Mouse (Mus musculus): ENCODE measurements at regions not wholly inside any gene's neighbourhood (a gene's known extent, or its start where the extent isn't known, plus 50 kb on each side); places are given as distances from the start of the nearest gene placed in this dataset.
A peak's percentile ranks its signal among the peaks of the same experiment; 100 is the strongest.

DNA sequence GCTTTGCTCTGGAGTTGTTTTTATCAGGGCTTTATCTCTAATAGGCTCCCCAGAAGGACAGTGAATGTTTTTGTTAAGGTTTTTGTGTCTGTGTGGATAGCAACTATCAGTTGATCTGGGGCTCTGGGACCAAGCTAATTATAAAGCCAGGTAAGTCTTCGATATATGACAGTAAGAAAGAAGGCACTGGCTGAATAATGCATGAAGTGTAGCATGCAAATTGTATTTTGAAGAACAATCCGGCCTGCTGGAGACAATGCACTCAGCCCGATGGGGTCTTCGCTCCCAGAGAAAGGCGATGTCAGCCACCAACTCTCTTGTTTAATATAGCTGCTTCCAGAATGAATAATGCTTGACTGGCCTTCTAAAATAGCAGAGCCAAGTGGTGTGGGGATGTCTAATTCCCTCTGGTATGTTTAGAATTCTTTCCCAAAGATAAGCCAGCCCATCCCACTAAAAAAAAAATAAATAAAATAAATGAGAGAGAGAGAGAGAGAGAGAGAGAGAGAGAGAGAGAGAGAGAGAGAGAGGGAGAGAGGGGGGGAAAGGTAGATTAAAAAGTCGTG, 68.6 kb downstream of the Dad1 start:
- no peak for DNase-seq (ENCODE audit: low spot score in 2 of 2)

DNA sequence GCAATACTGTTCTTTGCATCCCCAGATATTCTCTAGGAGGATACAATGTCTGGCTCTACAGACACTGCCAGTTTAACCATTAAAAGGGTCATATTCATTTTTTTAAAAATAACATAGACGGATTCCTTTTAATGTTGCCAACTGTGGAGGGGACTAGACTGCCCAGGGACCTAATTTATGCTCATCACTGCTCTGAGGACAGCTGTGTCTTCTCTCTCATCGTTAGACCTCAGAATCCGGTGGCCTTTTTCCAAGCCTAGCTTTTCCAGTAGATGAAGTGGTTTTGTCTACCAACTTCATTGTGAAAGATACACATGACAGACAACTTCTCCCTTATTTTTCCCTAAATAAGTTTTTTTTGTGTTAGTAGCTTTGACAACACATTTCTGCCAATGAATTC, 70.0 kb downstream of the Dad1 start:
- no peak for DNase-seq (ENCODE audit: low spot score in 2 of 2)

DNA sequence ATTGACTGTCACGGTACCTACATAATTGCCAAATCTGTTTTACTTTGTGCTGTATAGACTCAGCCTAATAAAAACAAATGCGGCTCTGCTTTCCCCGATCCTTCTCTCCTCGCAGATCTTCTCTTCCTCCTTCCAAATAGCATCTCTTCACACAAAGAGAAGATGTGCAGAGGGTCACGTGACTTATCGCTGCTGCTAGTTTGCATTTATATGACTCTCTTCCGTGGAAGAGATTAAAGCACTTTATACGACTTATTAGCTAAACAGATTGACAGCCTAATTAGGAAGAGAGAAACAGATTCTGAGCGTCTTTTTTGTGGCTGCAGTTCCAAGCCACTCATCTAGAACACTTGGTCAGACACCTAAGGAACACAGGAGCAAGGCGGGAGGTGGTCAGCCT, 71.1 kb downstream of the Dad1 start:
- DNase-seq (ENCODE audit: low spot score in 2 of 2), result no peak

DNA sequence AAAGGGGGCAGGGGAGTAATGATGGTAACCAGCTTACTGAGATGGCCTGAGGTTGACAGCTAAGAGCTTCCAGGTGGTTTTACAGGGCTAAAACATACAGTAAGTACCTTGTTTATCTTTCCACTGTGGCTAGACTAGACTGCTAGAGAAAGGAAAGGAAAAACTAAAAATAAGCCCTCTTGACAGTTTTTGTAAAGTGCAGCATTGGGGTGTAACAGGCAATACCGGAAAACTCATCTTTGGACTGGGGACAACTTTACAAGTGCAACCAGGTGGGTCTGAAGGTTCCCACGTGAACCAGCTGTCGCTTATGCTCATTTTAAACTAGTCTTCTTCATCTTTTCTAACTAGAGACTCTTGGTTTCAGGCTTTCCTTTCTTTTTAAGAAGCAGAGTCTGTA, 72.6 kb downstream of the Dad1 start:
- DNase-seq (ENCODE audit: low spot score in 2 of 2), result no peak

- no peak for DNase-seq (ENCODE audit: low spot score in 2 of 2)
Observed at GRCm38 (mm10) chr14:54180754-54181153, 73.2 kb downstream of the Dad1 start.

- DNase-seq (ENCODE audit: low spot score in 2 of 2), result no peak
Observed at GRCm38 (mm10) chr14:54180271-54180670, 73.6 kb downstream of the Dad1 start.

DNA sequence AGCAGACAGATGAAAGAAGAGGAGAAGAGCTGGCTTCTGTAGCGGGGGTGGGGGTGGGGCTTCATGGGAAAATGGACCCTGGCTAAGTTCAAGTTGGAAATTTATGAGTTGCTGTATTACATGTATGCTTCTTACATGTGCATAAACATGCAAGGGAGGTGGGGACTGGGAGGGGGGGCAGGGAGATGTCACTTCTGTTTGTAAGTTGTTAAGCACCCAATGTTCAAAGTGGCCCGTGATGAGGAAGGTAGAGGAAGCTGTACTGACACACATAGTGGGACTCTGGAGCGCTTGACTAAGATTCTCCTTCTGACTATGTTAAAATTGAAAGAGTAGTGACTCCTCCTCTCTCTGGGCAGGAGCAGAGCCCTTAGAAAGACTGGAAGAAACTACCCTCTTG, 75.0 kb downstream of the Dad1 start:
- DNase-seq (ENCODE audit: low spot score in 2 of 2), result no peak

- DNase-seq (ENCODE audit: low spot score in 2 of 2), result no peak
Observed at GRCm38 (mm10) chr14:54176469-54176868, 77.4 kb downstream of the Dad1 start.

- no peak for DNase-seq (ENCODE audit: low spot score in 2 of 2)
Observed at GRCm38 (mm10) chr14:54175476-54175875, 78.4 kb downstream of the Dad1 start.

DNA sequence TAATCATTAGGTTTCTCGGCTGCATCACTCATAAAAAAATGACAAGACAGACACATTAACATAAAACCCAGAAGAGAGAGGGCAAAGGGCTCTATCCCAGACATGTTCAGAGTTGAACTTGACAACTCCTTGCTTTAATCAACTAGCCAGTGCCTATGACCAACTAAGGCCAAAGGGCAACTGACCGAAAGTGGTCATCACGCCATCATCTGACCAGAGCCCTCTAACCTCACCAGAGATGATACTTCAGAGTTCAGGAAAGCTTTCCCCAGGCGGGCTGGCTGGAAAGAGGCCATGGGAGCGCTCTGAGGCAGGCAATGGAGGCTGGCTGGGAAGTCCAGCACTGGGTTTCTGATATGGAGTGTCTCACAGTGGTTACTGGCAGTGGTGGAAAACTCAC, 80.6 kb downstream of the Dad1 start:
- no peak for DNase-seq (ENCODE audit: low spot score in 2 of 2)

GRCm38 (mm10) chr14:54169254-54169653, 84.7 kb downstream of the Dad1 start:
- DNase-seq (ENCODE audit: low spot score in 2 of 2), result no peak

DNA sequence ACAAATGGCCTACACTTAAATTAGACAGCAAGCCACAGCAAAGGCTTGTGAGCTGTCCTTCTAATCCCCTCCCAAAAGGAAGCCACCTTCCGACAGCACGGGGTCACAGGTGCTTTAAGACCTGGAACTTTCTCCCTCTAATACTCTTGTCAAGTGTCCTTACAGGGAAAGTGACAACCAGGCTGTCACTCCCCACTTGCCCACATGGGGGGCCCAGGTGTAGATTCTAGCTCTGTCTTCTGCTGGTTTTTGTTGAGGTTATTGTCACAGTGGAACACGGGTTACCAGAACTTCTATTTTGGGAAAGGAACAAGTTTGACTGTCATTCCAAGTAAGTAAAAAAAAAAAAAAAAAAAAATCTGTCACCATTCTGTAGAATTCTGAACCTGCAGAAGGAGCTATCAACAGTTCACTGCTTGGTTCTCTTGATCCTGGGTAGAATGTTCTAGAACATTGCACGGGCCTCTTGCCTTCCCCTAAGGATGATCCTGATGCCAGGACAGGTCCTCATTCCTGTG, 85.4 kb downstream of the Dad1 start:
- DNase-seq (ENCODE audit: low spot score in 2 of 2), result no peak

GRCm38 (mm10) chr14:54166057-54166456, 87.8 kb downstream of the Dad1 start:
- no peak for DNase-seq (ENCODE audit: low spot score in 2 of 2)

- DNase-seq (ENCODE audit: low spot score in 2 of 2), result no peak
Observed at GRCm38 (mm10) chr14:54164874-54165273, 89.0 kb downstream of the Dad1 start.

- no peak for DNase-seq (ENCODE audit: low spot score in 2 of 2)
Observed at GRCm38 (mm10) chr14:54161916-54162315, 92.0 kb downstream of the Dad1 start.

DNA sequence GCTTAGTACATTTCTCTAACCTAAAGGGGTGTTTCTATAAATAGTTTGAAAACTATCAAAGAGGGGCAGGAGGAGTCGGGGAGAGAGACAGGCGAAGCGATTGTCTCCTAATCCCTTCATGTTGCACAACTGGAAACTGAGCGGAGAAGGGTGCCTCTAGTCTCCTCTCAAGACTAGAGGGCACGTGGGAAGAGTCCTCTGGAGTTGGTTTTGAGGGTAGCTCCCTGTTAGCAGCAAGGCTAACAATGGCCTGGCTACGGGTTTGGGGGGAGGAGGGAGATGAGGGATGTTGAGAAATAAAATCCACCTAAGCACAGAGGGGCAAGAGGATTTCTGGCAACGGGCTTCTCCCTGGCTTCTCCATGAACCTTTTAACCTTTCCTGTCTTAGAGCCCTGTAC, 92.7 kb downstream of the Dad1 start:
- DNase-seq (ENCODE audit: low spot score in 2 of 2), result no peak

DNA sequence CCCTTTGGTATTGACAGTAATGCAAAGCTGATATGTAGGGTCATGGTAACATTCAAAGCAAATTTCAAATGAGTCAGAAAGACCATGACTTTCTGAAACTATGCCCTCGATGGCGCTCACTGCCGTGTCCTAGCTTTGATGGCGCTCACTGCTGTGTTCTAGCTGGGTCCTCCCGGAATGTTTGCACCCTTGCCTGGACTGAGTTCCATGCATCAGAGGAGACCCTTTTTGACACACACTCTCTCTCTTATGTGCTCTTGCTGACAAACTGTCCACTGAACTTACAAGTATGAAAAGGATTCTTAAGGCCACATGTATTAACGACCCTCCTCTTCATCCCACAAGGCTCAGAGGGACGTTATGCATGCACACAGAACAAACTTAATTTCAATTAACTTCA, 94.1 kb downstream of the Dad1 start:
- DNase-seq (ENCODE audit: low spot score in 2 of 2), result no peak

GRCm38 (mm10) chr14:54158214-54158965, 95.5 kb downstream of the Dad1 start:
- DNase-seq (ENCODE audit: low spot score in 2 of 2), result no peak

GRCm38 (mm10) chr14:54156536-54156935, 97.4 kb downstream of the Dad1 start:
- no peak for DNase-seq (ENCODE audit: low spot score in 2 of 2)

- peak; percentile 49 to 64 for DNase-seq (ENCODE audit: low spot score in 2 of 2)
Observed at GRCm38 (mm10) chr14:54152485-54153235, 101.2 kb downstream of the Dad1 start.

GRCm38 (mm10) chr14:54151921-54152320, 102.0 kb downstream of the Dad1 start:
- no peak for DNase-seq (ENCODE audit: low spot score in 2 of 2)

- DNase-seq (ENCODE audit: low spot score in 2 of 2), result no peak
Observed at GRCm38 (mm10) chr14:54151272-54151671, 102.6 kb downstream of the Dad1 start.

DNA sequence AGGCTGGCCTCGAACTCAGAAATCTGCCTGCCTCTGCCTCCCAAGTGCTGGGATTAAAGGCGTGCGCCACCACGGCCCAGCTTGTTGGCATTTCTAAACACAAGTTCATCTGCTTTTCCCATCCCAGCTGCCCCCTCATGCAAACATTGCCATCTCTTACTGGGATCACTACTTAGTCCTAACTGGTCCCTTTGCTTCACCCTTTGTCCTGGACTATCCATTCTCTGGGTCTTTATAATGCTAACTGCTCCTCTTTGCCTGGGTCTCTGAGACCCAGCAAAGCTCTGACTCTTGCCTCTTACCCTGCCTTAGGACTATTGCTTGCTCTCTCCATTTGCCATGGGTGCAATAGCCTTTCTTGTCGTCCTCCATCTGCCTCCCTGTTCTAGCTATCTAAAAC, 103.7 kb downstream of the Dad1 start:
- DNase-seq (ENCODE audit: low spot score in 2 of 2), result no peak
